Mouse (Mus musculus) cerebellum, postnatal 36 days (tissue): ENCODE results near the gene Lrrc55.

ENCODE experiments used
- DNase-seq, 2 experiments: peaks; one replicate each; pipeline ENCODE4 v3.0.0; 2021 to 2022; ENCODE audit warnings: mixed read lengths in 2 of 2

The Lrrc55 gene

DNA sequence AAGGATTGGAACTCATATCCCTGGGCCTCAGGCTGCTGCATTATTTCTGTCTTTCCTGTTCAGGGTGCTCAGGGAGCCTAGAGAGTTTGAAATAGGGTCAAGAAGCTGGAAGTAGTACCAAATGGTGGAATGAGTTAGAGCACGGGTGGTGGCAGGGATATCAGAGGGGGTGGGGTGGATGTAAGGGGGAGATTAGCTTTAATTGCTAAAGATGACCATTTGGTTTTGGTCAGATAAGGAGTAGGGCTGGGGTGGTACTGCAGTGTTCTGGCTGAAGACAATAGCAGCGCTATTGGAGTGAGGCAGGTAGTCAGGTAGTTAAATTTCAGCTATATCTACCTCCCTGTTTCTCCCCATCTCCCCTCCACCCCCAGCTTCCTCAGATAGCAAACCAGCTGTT lies 65.8 kb downstream of the Lrrc55 start:
- no peak for DNase-seq

DNA sequence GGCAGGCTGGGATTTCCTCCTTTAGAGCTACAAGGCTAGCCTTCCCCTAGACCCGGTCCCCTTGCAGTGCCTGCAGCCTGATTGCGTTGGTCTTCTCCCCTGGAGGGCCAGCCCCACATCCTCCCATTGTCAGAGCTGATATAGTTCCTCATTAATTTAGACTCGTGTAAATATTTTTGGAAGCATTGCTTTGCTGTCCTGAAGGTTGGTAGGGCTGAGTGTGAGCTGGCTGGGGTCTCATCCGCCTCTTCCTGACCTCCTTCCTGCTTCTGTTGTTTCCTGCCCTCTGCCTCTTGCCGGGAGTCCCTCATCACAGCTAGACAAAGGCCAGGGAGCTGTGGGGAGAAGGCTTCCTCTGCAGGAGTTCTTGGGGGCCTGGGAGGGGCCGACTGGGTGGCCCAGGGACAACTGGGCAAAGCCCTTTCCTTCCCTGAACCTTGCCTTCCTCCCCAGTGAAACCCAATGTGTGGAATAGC lies 67.5 kb downstream of the Lrrc55 start:
- no peak for DNase-seq

DNA sequence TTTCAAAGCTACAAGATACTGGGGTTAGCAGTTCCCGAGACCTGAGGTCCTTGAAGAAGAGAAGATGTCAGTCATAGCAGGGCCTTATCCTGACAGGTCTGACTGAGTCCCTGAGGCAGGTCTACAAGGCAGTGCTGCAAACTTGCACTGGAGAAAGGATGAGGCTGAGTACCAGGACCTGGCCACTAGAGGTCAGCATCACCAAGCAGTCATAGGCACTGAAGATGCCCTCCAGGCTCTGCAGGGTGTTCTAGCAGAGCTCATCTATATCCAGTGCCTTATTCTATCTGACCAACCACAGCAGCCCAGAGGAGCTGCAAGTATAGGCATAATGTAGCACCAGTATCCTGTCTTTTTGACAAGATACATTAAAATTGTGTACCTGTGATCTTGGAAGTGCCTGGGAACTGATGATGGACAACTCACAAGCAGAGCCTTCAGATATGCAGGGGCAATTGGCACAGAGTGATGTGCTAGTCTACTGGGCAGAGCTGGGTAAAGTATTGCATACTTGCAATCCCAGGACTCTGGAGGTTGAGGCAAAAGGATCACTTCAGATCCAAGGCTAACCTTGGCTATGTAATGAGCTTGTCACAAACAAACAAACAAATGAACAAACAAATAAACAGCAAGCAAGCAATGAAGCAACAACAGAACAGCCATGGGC lies 73.0 kb downstream of the Lrrc55 start:
- DNase-seq: peak; percentile 60 to 69

DNA sequence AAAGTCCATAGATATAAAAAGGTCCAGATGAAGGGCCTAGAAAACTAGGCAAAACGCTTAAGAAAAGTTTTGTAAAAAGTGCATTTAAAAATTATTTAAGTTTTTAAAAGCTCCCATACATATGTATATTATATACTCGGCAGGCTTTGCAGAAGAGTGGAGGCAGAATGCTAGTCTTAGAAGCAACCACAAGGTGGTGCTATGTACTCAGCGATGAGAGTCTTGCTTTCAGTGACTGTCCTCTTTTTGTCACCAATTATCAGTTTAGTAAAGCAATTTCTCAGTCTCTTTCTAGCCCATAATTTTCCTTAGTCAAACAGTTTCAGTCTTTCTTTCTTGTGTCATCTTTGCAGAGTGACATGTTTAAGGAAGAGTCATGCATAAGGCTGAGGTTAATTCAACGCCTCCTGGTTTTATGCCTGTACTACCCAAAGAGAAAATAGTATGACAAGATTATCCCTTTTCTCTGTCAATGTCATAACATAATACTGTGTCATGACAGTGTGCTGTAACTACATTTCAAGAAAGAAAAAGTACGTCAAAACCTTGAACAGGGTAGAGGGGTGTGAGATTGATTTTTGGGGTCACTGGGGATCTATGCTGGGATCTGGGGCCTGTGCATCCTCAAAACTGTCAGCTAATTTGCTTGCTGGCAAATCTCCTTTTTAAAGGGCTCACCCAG lies 73.7 kb downstream of the Lrrc55 start:
- peak; percentile 29 to 48 for DNase-seq
